Mouse (Mus musculus) intestine, postnatal 0 days (tissue): ENCODE data around the gene Mlc1. TPM values are rescaled to one million over a fixed set of nuclear protein-coding genes. Genes with fewer than 3 reads are reported as not detected.

Experiments used
- ATAC-seq: fragments of 200-750 bp; cut with Nextera tagmentation; 2 replicates; pipeline ENCODE4 v1.8.0; 2017; ENCODE audit warnings: mild to moderate bottlenecking, moderate TSS enrichment, moderate library complexity
- H3K27ac ChIP-seq: fragments of 300-500 bp; sonication (generic); 2 replicates; pipeline ENCODE4 v1.5.1; 2014; ENCODE audit warnings: mild to moderate bottlenecking, low read depth, low read length, moderate library complexity
- H3K27me3 ChIP-seq: fragments of 300-500 bp; sonication (generic); replicated peaks from 2 replicates; pipeline ENCODE4 v1.6.1; 2014; ENCODE audit warnings: low read length, mixed read lengths; ENCODE audit not compliant: control insufficient read depth, insufficient read depth
- H3K36me3 ChIP-seq: fragments of 300-500 bp; sonication (generic); 2 replicates; pipeline ENCODE4 v1.6.1; 2014; ENCODE audit warnings: mild to moderate bottlenecking, moderate library complexity; ENCODE audit not compliant: control insufficient read depth, insufficient read depth
- H3K4me1 ChIP-seq: fragments of 300-500 bp; sonication (generic); replicated peaks from 2 replicates; pipeline ENCODE4 v1.6.1; 2014; ENCODE audit warnings: antibody characterized with exemption, low read length, mixed read lengths; ENCODE audit not compliant: control insufficient read depth, insufficient read depth
- H3K4me2 ChIP-seq: fragments of 300-500 bp; sonication (generic); replicated peaks from 2 replicates; pipeline ENCODE4 v1.6.1; 2014; ENCODE audit warnings: low read depth, mild to moderate bottlenecking, moderate library complexity
- H3K4me3 ChIP-seq: fragments of 300-500 bp; sonication (generic); 2 replicates; pipeline ENCODE4 v1.5.1; 2014; ENCODE audit warnings: low read depth, low read length
- H3K9ac ChIP-seq: fragments of 300-500 bp; sonication (generic); 2 replicates; pipeline ENCODE4 v1.6.1; 2014; ENCODE audit warnings: mild to moderate bottlenecking, low read depth, low read length
- H3K9me3 ChIP-seq: fragments of 300-500 bp; sonication (generic); 2 replicates; pipeline ENCODE4 v1.6.1; 2016; ENCODE audit warnings: mixed run types; ENCODE audit not compliant: control insufficient read depth
- CTCF ChIP-seq: sonication (generic); IDR thresholded peaks from 2 replicates; pipeline ENCODE4 v1.5.1; 2016; ENCODE audit warnings: low read depth, mild to moderate bottlenecking, control low read depth, antibody characterized with exemption, moderate library complexity
- WGBS: fragments of 180-500 bp; shearing (Covaris S2); extraction: QIAGEN DNeasy Blood & Tissue Kit; methylation state at CpG from one replicate; pipeline ENCODE4 v1.1.7; 2014; 5-methylcytosine and 5-hydroxymethylcytosine counted together
- polyA plus RNA-seq: library from polyadenylated mRNA; unstranded; fragments of >200 nt; fragmentation: Nextera tagmentation; extraction: Ambion mirVana; gene quantifications from 2 replicates; pipeline ENCODE4 v1.2.1, GENCODE M21; 2015

Mlc1 gene
- polyA plus RNA-seq, 1 experiment from 2014 or later: not detected

DNA sequence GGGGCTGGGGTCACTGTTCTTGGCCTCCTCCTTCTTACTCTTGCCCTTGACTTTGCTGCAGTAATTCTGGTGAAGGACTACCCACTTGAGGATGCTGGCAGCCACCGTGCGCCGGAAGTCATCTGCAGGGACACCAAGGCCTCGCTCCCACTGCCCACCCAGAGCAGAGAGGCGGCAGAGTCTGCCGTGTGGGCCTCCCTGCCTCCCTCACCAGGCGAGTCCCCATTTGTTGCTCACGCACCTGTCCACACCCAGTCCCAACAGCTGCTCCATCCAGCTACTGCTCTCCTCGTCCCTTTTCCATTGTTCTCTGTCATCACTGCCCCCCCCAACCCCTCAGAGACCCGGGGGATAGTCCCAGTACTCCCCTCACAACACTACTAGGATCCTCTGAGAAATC is 46.1 kb downstream of the Mlc1 start:
- Histone ChIP-seq H3K9me3 (no peaks in the 10 kb centered on the region), H3K27me3 (no peaks in the 10 kb centered on the region), H3K4me1 (no peaks in the 10 kb centered on the region), H3K4me3 (no peak overlapping the region), H3K36me3 (no peaks in the 10 kb centered on the region), H3K4me2 (no peak overlapping the region), H3K27ac (no peak overlapping the region), H3K9ac (no peak overlapping the region)
- ATAC-seq: no peak
- 80% methylated on average over 10 of the region's 10 CpGs for WGBS
- no peak for TF ChIP-seq CTCF

DNA sequence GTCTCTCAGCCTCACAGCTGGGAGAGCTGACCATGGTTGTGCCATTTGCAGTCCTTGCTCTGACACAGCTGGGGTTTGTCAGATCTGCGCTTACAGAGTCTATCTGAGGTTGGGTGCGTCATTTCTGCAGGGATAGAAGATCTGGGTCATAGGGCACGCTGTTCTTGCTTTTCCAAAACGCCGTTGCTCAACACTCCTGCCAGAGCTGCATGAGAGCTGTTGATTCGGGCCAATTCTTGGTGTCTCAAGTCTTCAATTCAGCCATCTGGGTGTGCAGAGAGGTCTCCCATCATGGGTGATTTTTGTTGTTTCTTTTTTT is 56.9 kb downstream of the Mlc1 start:
- Histone ChIP-seq H3K9me3 (no peaks in the 10 kb centered on the region), H3K27ac (no peak overlapping the region), H3K4me3 (no peak overlapping the region), H3K36me3 (no peaks in the 10 kb centered on the region), H3K27me3 (no peaks in the 10 kb centered on the region), H3K4me2 (no peak overlapping the region), H3K4me1 (no peaks in the 10 kb centered on the region), H3K9ac (no peak overlapping the region)
- ATAC-seq: no peak
- no peak for TF ChIP-seq CTCF
- 50% methylated on average over 6 of the region's 6 CpGs for WGBS

- Histone ChIP-seq H3K27me3 (no peaks in the 10 kb centered on the region), H3K4me1 (no peaks in the 10 kb centered on the region), H3K4me2 (no peak overlapping the region), H3K9ac (no peak overlapping the region), H3K36me3 (no peaks in the 10 kb centered on the region), H3K9me3 (no peaks in the 10 kb centered on the region), H3K27ac (no peak overlapping the region), H3K4me3 (no peak overlapping the region)
- 0 out of 2 replicates have a peak, but pooled peaks have one; percentile 48 for ATAC-seq
- peak; percentile 91 for TF ChIP-seq CTCF
- 22% methylated on average over 12 of the region's 12 CpGs for WGBS
Measured at GRCm38 (mm10) chr15:88921131-88921991, 57.4 kb downstream of the Mlc1 start.

DNA sequence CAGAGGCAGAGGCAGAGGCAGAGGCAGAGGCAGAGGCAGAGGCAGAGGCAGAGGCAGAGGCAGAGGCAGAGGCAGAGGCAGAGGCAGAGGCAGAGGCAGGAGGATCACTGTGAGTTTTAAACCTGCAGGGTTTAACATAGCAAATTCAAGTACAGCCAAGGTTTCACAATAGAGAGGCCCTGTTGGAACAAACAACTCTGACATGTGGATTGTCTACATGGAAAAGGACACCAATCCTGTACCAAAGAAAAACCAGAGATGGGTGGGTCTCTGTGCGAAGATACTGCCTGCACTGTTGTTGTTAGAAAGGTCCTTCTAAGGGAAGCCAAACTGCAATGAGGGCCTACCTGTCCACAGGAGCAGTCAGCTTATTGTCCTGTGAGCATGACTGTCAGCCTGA is 58.7 kb downstream of the Mlc1 start:
- no peak overlapping the region for H3K4me2 ChIP-seq
- H3K9ac ChIP-seq: no peak overlapping the region
- no peak overlapping the region for H3K27ac ChIP-seq
- no peak for ATAC-seq
- H3K27me3 ChIP-seq: no peaks in the 10 kb centered on the region
- no peaks in the 10 kb centered on the region for H3K36me3 ChIP-seq
- no peaks in the 10 kb centered on the region for H3K9me3 ChIP-seq
- TF ChIP-seq CTCF: no peak
- 96% methylated on average over 1 of the region's 1 CpGs for WGBS
- no peak overlapping the region for H3K4me3 ChIP-seq
- H3K4me1 ChIP-seq: no peaks in the 10 kb centered on the region

GRCm38 (mm10) chr15:88919328-88919727 is 59.5 kb downstream of the Mlc1 start:
- WGBS: 40% methylated on average over 12 of the region's 12 CpGs
- no peaks in the 10 kb centered on the region for H3K36me3 ChIP-seq
- H3K9ac ChIP-seq: no peak overlapping the region
- ATAC-seq: peak; percentile 69
- H3K27me3 ChIP-seq: no peaks in the 10 kb centered on the region
- no peak overlapping the region for H3K4me2 ChIP-seq
- no peaks in the 10 kb centered on the region for H3K9me3 ChIP-seq
- no peak overlapping the region for H3K4me3 ChIP-seq
- H3K27ac ChIP-seq: no peak overlapping the region
- no peak for TF ChIP-seq CTCF
- H3K4me1 ChIP-seq: no peaks in the 10 kb centered on the region

DNA sequence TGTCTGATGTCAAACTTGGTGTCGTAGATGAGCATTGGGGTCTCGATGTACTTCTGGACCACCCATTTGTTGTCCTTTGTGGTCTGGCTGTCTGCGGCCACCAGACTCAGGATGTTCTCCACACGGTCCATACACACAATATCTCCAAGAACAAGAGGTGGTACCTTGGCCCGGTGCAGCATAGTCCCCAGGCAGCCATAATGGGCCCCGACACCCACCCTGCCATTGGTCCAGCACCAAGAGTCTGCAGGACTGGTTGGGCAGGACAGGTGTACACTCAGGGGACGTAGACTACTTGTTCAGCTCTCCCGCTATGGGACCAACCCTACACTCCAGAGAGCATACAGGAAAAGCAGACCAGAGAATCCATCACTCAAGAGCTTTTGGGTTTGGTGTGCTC is 61.7 kb downstream of the Mlc1 start:
- Histone ChIP-seq H3K36me3 (no peaks in the 10 kb centered on the region), H3K4me2 (no peak overlapping the region), H3K4me1 (no peaks in the 10 kb centered on the region), H3K4me3 (no peak overlapping the region), H3K9ac (no peak overlapping the region), H3K27ac (no peak overlapping the region), H3K27me3 (no peaks in the 10 kb centered on the region), H3K9me3 (no peaks in the 10 kb centered on the region)
- no peak for TF ChIP-seq CTCF
- 96% methylated on average over 8 of the region's 8 CpGs for WGBS
- ATAC-seq: no peak
